Mouse (Mus musculus): Measurements from ENCODE around the gene Ttc28.
A peak's percentile ranks its signal among the peaks of the same experiment; 100 is the strongest.

DNA sequence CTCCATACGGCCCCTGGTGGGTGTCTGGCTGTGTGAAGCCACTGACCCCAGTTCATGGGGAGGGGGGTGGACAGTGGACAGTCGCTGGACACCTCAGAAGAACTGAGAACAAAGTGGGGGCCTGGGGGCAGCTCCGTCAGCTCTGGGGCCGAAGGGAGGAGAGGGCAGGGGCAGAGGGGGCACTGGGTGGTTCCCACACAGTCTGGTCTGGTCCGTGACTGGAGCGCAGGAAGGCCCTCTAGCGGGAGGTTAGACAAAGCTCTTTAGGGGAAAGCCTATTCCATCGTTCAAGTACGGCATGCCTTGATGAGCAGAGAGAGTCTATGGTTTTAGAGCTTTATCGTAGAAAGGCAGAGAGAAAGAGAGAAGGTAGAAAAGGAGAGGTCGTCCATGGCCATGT lies 307.0 kb downstream of the Ttc28 start:
- TF ChIP-seq EP300 (optimal IDR thresholded peaks at IDR 0.05) (no peak), CTCF (IDR thresholded peaks at IDR 0.05; ENCODE audit: low read depth) (peak; percentile 56; the same call in 1 of the 2 replicates)

Measured in stomach, postnatal 0 days (tissue).